Mouse (Mus musculus) large intestine, adult 2 months (tissue): Measurements from ENCODE around the gene Bmper. TPM values are rescaled to one million over a fixed set of nuclear protein-coding genes. Genes with fewer than 3 reads are reported as not detected.

Source experiments
- DNase-seq: peaks from one replicate; pipeline ENCODE4 v3.0.0-alpha.2; 2012; ENCODE audit warnings: low read depth, low spot score
- WGBS: fragments of 180-500 bp; shearing (Covaris S2); methylation state at CpG from one replicate; pipeline ENCODE4 v1.1.7; 2018; 5-methylcytosine and 5-hydroxymethylcytosine counted together
- polyA plus RNA-seq: library from polyadenylated mRNA; depleted of rRNA; stranded (reverse); fragments of >200 nt; gene quantifications from 2 replicates; pipeline ENCODE4 v1.2.3, GENCODE M21; 2012

The Bmper gene
- polyA plus RNA-seq, 1 experiment: 0.33 TPM

GRCm38 (mm10) chr9:23407416-23407815 is 184.5 kb downstream of the Bmper start:
- 47% methylated on average over 6 of the region's 6 CpGs for WGBS
- no peak for DNase-seq

DNA sequence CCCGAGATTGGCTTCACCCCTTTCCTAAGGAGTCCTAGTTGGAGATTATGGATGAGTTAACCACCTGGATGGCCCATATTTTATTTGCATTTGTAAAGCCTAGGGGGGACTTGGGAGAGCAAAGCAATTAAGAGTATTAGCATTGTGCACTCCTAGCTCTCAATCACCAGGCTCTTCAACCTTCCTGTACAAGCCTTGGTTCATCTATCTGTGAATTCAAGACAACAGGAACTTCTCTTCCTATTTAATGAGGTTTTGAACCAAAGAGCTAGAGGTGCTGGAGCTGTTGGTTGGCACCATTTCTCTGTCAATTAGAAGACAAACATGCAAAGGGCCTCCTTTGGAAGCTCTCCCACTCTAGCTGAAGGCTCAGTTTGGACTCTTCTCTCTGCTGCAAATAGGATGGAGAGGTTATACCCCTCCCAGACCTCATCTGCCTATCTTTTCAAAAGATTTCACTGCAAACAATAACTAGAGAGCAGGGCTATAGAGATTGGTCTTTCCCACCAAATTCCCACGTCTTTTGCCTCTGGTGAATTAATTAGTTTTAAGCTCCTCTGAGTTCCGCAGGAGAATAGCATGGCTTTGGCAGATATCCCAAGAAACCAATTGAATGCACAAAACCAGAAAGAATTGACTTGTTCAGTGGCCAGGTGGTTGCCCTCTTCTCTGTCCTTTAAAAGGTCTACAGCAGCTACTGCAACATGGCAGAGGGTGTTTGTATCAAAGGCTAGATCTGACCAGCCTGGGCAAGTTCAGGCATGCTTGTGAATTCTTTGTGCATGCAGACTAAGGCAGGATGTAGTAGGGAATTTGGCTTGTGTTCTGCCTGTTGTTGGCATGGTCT is 185.3 kb downstream of the Bmper start:
- WGBS: 82% methylated on average over 3 of the region's 3 CpGs
- no peak for DNase-seq

GRCm38 (mm10) chr9:23410567-23410966 is 187.7 kb downstream of the Bmper start:
- DNase-seq: no peak
- 60% methylated on average over 2 of the region's 2 CpGs for WGBS

GRCm38 (mm10) chr9:23412956-23413355 is 190.1 kb downstream of the Bmper start:
- no peak for DNase-seq
- WGBS: 69% methylated on average over 2 of the region's 2 CpGs

- 89% methylated on average over 2 of the region's 2 CpGs for WGBS
- no peak for DNase-seq
These were observed 196.2 kb downstream of the Bmper start for GRCm38 (mm10) chr9:23419107-23419506.

- WGBS: 68% methylated on average over 1 of the region's 1 CpGs
These were observed 200.9 kb downstream of the Bmper start for GRCm38 (mm10) chr9:23423748-23424147.

DNA sequence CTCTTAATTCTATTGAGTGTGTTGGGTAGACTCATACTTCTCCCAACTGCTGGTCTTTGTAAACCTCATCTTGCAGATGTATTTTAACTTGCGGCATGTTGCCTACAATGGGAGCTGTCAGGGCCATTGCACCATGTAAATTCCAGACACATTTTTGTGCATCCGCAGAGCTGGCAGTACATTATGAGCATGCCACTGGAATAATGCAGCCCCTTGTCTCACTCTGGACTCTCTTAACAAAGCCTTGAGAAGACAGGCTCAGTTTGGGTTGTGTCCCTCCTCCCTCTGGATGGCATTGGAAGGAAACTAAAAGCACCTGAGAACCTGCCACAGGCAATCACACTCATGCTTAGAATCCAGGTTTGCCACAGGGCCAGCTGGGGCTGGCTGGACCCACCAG is 209.8 kb downstream of the Bmper start:
- DNase-seq: no peak

More at GRCm38 (mm10) chr9:23423748-23424147, 200.9 kb downstream of the Bmper start:
- no peak for DNase-seq

DNA sequence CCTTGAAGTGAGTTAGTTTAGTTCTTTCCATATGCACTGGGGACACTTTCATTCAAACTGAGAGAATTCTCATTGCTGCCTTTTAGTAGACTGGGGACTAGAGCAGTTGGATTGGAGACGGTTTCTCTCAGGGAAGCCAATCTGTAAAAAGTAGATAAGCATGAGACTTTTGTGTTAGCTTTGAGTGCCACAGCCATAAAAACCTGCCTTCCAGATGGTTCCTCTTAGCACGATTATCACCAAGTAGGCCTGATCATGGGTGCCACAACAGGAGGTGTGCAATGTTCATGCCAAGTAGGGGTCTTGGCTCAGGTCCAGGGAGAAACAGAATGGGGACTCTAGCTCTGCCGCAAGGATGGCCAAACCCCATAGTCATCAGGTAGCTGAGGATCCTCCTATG is 210.4 kb downstream of the Bmper start:
- no peak for DNase-seq
- 68% methylated on average over 3 of the region's 3 CpGs for WGBS

More for the DNA sequence above, 209.8 kb downstream of the Bmper start:
- WGBS: 90% methylated on average over 2 of the region's 2 CpGs

DNA sequence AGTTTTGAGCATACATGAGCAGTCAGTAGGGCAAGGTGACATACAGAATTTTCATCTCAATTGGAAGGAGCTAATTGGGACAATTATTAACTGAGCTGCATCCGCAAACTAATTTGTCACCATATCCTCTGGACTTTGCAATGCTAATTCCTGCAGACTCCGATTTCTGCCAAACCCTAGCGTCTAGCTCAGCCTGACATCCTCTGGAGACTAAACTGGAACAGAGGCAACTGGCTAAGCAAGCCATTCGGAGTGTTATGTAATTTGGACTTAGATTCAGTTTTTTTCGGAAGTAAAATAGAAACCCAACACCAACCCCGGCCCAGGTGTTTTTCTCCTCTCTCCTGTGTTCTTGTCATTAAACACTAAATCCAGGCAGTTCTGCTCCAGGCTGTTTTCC is 213.9 kb downstream of the Bmper start:
- WGBS: 67% methylated on average over 6 of the region's 6 CpGs
- no peak for DNase-seq

DNA sequence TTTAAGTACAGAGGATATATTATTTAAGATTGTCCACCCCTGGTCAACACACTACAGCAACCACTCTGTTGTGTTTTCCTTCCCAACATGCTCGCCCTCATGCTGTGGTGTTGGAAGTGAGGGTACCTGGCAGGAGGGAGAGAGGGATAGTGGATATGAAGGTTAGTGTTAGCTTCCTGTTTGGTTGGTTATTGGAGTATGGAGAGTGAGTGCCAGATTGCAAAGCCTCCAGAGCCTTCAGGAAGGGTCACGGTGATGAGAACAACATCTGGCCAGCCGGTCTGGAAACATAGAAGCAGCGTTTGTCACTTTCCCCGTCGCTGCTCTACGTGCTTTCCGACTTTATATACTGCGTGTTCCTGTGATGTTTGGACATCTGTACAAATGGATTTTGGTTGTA is 215.8 kb downstream of the Bmper start:
- DNase-seq: no peak
- WGBS: 82% methylated on average over 9 of the region's 9 CpGs

DNA sequence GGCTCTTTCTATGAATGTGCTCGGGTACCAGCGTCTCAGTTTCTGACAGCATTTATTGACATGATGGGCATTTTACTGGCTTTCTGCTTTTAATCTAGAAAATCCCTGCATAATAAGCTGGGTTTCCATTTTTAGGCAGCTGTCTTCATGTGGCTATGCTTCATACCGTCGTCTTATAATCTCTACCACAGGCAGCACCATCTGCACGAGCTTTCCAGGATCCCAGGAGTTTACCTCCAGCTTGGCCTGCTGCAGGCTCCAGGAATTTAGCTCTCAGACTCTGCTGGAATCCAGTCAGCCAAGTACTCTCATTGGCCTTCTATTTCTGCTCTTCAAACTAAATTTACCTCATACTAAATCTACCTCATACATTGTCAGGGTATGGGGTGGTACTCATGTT is 219.3 kb downstream of the Bmper start:
- no peak for DNase-seq
- 61% methylated on average over 5 of the region's 5 CpGs for WGBS

DNA sequence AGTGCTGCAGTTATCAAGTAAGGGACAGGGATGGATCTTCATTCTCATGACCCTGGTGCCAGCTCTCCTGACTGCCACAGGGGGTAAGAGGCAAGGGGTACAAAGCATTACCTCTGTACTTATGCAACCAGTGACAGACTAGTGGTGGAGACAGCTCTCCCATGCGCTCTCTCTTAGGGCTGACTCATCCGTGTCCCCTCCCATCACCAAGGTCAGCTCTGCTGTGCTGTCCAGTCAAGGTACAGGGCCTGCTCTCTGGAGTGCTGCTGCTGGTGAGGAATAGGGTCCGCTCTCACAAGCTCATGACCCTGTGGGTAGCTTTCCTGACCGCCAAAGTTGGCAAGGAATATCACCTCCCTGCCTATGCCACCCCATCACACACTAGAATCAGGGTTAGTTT is 222.1 kb downstream of the Bmper start:
- DNase-seq: no peak
- 81% methylated on average over 4 of the region's 4 CpGs for WGBS

DNA sequence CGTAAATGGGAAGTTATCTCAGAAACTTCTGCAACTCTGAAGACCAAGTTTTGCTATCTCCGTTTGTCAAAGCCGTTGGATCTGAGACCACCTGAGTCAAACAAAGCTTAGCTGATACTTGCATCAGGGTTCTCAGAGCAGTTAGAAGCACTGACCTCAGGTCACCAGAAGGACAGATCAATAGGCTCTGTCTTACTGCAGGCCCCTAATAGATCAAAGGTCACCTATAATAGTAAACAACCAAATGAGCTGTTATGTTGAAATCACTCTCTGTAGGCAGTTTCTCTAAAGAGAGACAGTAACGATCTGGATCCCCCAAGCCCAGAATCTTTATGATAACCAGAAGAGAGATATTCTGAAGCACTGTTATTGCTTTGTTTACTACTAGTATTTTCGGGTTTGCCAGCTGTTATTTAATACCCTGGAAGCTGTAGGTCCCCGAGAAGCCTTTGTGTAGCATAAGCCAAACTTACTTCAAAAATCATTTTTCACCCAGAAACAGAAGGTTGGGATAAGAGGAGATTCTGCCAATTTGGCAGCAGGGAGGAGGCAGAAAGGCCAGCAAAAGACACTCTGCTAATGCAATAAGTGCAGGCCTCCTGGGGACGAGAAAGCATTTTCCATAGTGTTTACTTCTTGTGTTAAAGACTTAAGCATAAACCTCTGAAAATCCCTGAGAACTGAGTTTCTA is 224.5 kb downstream of the Bmper start:
- WGBS: 60% methylated on average over 7 of the region's 7 CpGs
- no peak for DNase-seq

- WGBS: 14% methylated on average over 5 of the region's 5 CpGs
- DNase-seq: no peak
These were observed 230.4 kb downstream of the Bmper start for GRCm38 (mm10) chr9:23453309-23453708.

DNA sequence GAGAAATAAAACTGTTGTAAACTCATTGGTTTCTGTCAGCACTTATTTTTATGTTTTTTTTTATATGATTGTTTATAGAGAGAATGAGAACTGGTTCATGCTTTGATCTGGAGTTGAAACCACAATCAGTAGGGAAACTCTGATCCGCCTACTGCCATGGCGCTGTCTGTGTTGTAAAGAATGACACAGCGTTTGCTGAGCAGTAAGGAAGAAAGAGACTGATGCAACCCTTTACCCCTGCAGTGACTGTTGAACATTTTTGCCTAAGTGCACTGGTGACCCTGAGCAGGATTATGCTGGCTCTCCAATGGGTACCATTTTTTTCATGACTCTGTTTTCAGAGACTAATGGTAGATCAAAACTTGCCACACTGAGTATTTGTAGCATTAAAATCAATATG is 234.3 kb downstream of the Bmper start:
- WGBS: 32% methylated on average over 3 of the region's 3 CpGs
- DNase-seq: no peak

DNA sequence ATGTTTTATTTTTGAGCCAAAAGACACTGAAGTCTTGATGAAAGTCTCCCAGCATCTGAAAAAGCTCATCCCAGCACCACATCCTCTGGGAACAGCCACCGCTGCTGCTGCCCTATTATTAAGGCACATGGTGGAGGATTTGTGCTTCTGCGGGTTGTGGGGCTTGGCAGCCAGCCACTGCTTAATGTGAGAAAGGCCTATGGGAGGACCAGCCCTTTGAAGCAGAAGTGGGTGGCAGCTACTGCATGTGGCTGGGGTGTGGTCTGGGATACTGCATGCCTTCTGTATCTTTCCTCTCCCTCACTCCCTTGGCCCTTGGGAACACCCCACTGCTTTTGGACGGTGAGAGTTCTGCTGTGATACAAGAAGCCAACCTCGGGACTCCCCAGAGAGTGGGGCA is 237.8 kb downstream of the Bmper start:
- no peak for DNase-seq
- 48% methylated on average over 4 of the region's 4 CpGs for WGBS

GRCm38 (mm10) chr9:23462949-23463608 is 240.2 kb downstream of the Bmper start:
- DNase-seq: no peak
- 34% methylated on average over 3 of the region's 3 CpGs for WGBS

- WGBS: 49% methylated on average over 7 of the region's 7 CpGs
- no peak for DNase-seq
These were observed 242.2 kb downstream of the Bmper start for GRCm38 (mm10) chr9:23464981-23465630.

- WGBS: 36% methylated on average over 1 of the region's 1 CpGs
These were observed 247.0 kb downstream of the Bmper start for GRCm38 (mm10) chr9:23469886-23470285.

DNA sequence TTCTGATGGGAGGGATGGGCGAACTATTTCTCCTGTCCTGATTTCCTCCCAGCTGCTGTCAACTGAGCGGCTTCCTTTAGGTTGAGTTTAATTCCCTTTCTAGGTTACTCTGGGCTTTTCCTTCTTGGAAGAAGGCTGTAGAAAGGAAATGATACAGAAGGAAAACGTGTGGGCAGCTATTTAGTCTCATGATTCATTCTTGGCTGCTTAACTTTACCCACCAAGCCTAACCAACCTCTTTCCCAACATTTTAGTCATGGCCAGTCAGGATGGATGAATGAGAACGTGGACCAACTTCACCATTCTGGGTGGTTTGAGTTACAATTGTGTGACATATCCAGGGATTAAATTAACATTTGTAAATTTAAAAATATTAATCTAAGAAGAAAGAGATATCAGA is 263.0 kb downstream of the Bmper start:
- 70% methylated on average over 4 of the region's 4 CpGs for WGBS
- DNase-seq: no peak

More at GRCm38 (mm10) chr9:23469886-23470285, 247.0 kb downstream of the Bmper start:
- DNase-seq: no peak
